Mouse (Mus musculus) heart, embryonic 13.5 days (tissue): ENCODE measurements around the gene Kcns3. TPM values are rescaled to one million over a fixed set of nuclear protein-coding genes. Genes with fewer than 3 reads are reported as not detected.

Source experiments
- ATAC-seq: fragments of 200-750 bp; cut with Nextera tagmentation; 2 replicates; pipeline ENCODE4 v1.8.0; 2017; ENCODE audit warnings: moderate TSS enrichment; ENCODE audit not compliant: insufficient number of reproducible peaks, low FRiP score, low TSS enrichment; ENCODE audit errors: extremely low read depth
- H3K27ac ChIP-seq: fragments of 300-500 bp; sonication (generic); replicated peaks from 2 replicates; pipeline ENCODE4 v1.5.1; 2015; ENCODE audit warnings: moderate library complexity, mild to moderate bottlenecking, inconsistent platforms
- H3K27me3 ChIP-seq: fragments of 300-500 bp; sonication (generic); replicated peaks from 2 replicates; pipeline ENCODE4 v1.6.1; 2015; ENCODE audit warnings: mild to moderate bottlenecking, inconsistent platforms
- H3K36me3 ChIP-seq: fragments of 300-500 bp; sonication (generic); 2 replicates; pipeline ENCODE4 v1.6.1; 2015; ENCODE audit warnings: mild to moderate bottlenecking, inconsistent platforms
- H3K4me1 ChIP-seq: fragments of 300-500 bp; sonication (generic); 2 replicates; pipeline ENCODE4 v1.6.1; 2015; ENCODE audit warnings: inconsistent platforms
- H3K4me2 ChIP-seq: fragments of 300-500 bp; sonication (generic); 2 replicates; pipeline ENCODE4 v1.6.1; 2015; ENCODE audit warnings: inconsistent platforms, mild to moderate bottlenecking, moderate library complexity
- H3K4me3 ChIP-seq: fragments of 300-500 bp; sonication (generic); 2 replicates; pipeline ENCODE4 v1.5.1; 2015; ENCODE audit warnings: moderate library complexity, mild to moderate bottlenecking, inconsistent platforms
- H3K9ac ChIP-seq: fragments of 300-500 bp; sonication (generic); 2 replicates; pipeline ENCODE4 v1.6.1; 2015; ENCODE audit warnings: inconsistent platforms, mild to moderate bottlenecking, moderate library complexity
- H3K9me3 ChIP-seq: fragments of 300-500 bp; sonication (generic); 2 replicates; pipeline ENCODE4 v1.6.1; 2016; ENCODE audit warnings: inconsistent platforms
- WGBS: fragments of 180-500 bp; shearing (Covaris S2); methylation state at CpG from one replicate; pipeline ENCODE4 v1.1.7; 2015; ENCODE audit warnings: mixed read lengths; 5-methylcytosine and 5-hydroxymethylcytosine counted together
- polyA plus RNA-seq: library from polyadenylated mRNA; unstranded; fragments of >200 nt; fragmentation: Nextera tagmentation; extraction: Ambion mirVana; gene quantifications from 2 replicates; pipeline ENCODE4 v1.2.1, GENCODE M21; 2015

Kcns3 gene
- polyA plus RNA-seq, result 0.24 and 0.41 TPM in 2 replicates

- Histone ChIP-seq H3K4me1 (peaks cover 7% of the 10 kb centered on the region), H3K27ac (no peak within 1 kb of the TSS), H3K36me3 (no peaks in the 10 kb centered on the region), H3K4me2 (peak within 1 kb of the TSS; percentile 98), H3K27me3 (peaks cover 67% of the 10 kb centered on the region), H3K9me3 (no peaks in the 10 kb centered on the region), H3K9ac (peak within 1 kb of the TSS; percentile 74), H3K4me3 (peak within 1 kb of the TSS; percentile 67)
- ATAC-seq, result no peak
- WGBS, result 21% methylated on average over 15 of the region's 15 CpGs
Observed at GRCm38 (mm10) chr12:11151015-11151414, at the start of gene Kcns3. Kcns3 (minus strand) TSS chr12:11151056.

GRCm38 (mm10) chr12:11198551-11198950, 47.7 kb upstream of the Kcns3 start:
- ATAC-seq, result no peak
- Histone ChIP-seq H3K4me2 (no peak overlapping the region), H3K9ac (no peak overlapping the region), H3K27ac (no peak overlapping the region), H3K4me1 (peaks cover 14% of the 10 kb centered on the region), H3K27me3 (no peaks in the 10 kb centered on the region), H3K9me3 (no peaks in the 10 kb centered on the region), H3K36me3 (no peaks in the 10 kb centered on the region), H3K4me3 (no peak overlapping the region)
- WGBS, result 48% methylated on average over 2 of the region's 2 CpGs

GRCm38 (mm10) chr12:11198026-11198425, 47.2 kb upstream of the Kcns3 start:
- ATAC-seq, result no peak
- H3K27me3 ChIP-seq, result no peaks in the 10 kb centered on the region
- H3K4me2 ChIP-seq, result no peak overlapping the region
- H3K27ac ChIP-seq, result no peak overlapping the region
- WGBS, result 41% methylated on average over 4 of the region's 4 CpGs
- H3K36me3 ChIP-seq, result no peaks in the 10 kb centered on the region
- H3K9ac ChIP-seq, result no peak overlapping the region
- peaks cover 10% of the 10 kb centered on the region for H3K4me1 ChIP-seq
- no peaks in the 10 kb centered on the region for H3K9me3 ChIP-seq
- H3K4me3 ChIP-seq, result no peak overlapping the region

- H3K27ac ChIP-seq, result no peak overlapping the region
- no peak for ATAC-seq
- peak overlapping the region; percentile 69 for H3K9ac ChIP-seq
- peaks cover 10% of the 10 kb centered on the region for H3K4me1 ChIP-seq
- no peak overlapping the region for H3K4me3 ChIP-seq
- H3K27me3 ChIP-seq, result no peaks in the 10 kb centered on the region
- H3K36me3 ChIP-seq, result no peaks in the 10 kb centered on the region
- 39% methylated on average over 5 of the region's 5 CpGs for WGBS
- peak overlapping the region; percentile 64 for H3K4me2 ChIP-seq
- no peaks in the 10 kb centered on the region for H3K9me3 ChIP-seq
Observed at GRCm38 (mm10) chr12:11196830-11197229, 46.0 kb upstream of the Kcns3 start.

GRCm38 (mm10) chr12:11196142-11196597, 45.3 kb upstream of the Kcns3 start:
- ATAC-seq, result no peak
- Histone ChIP-seq H3K27me3 (no peaks in the 10 kb centered on the region), H3K36me3 (no peaks in the 10 kb centered on the region), H3K9ac (peak overlapping the region; percentile 69), H3K27ac (no peak overlapping the region), H3K4me1 (peaks cover 10% of the 10 kb centered on the region), H3K4me2 (peak overlapping the region; percentile 64), H3K9me3 (no peaks in the 10 kb centered on the region), H3K4me3 (peak overlapping the region; percentile 35)
- 6% methylated on average over 18 of the region's 19 CpGs for WGBS

DNA sequence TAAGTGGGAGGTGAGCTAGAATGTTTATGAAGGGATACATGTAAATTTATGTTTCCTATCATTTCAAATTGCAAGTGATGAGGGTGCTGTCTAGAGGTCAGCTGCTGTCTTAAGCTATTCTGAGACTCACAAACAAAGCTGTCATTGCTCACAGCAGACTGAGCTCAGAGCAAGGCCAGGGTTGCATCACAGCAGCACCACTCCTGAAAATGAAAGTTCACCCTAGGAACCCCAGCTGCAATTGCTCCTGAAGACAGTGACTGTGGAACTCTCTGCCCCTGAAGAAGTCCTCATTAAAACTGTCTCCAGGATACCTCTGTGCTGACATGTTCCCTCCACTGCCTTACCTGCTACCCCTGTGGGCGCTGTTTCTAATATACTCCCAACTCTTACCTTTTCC, 44.2 kb upstream of the Kcns3 start:
- 86% methylated on average over 1 of the region's 1 CpGs for WGBS
- H3K4me3 ChIP-seq, result no peak overlapping the region
- H3K9ac ChIP-seq, result no peak overlapping the region
- no peak for ATAC-seq
- no peaks in the 10 kb centered on the region for H3K27me3 ChIP-seq
- no peaks in the 10 kb centered on the region for H3K36me3 ChIP-seq
- peaks cover 10% of the 10 kb centered on the region for H3K4me1 ChIP-seq
- no peak overlapping the region for H3K27ac ChIP-seq
- no peak overlapping the region for H3K4me2 ChIP-seq
- H3K9me3 ChIP-seq, result no peaks in the 10 kb centered on the region

GRCm38 (mm10) chr12:11178486-11179154, 27.8 kb upstream of the Kcns3 start:
- ATAC-seq, result no peak; the same call in 1 of the 2 replicates
- H3K27me3 ChIP-seq, result peaks cover 11% of the 10 kb centered on the region; the same call in 1 of the 2 replicates
- H3K4me1 ChIP-seq, result no peaks in the 10 kb centered on the region
- 24% methylated on average over 11 of the region's 11 CpGs for WGBS
- H3K27ac ChIP-seq, result no peak overlapping the region
- H3K4me3 ChIP-seq, result peak overlapping the region; percentile 26
- peak overlapping the region; percentile 59 for H3K4me2 ChIP-seq
- no peaks in the 10 kb centered on the region for H3K9me3 ChIP-seq
- H3K9ac ChIP-seq, result peak overlapping the region; percentile 62
- no peaks in the 10 kb centered on the region for H3K36me3 ChIP-seq

GRCm38 (mm10) chr12:11177408-11178394, 26.8 kb upstream of the Kcns3 start:
- H3K4me3 ChIP-seq, result peak overlapping the region; percentile 26; the same call in 1 of the 2 replicates
- H3K9ac ChIP-seq, result 0 out of 2 replicates have a peak overlapping the region, but pooled peaks have one; percentile 62
- H3K9me3 ChIP-seq, result no peaks in the 10 kb centered on the region
- no peaks in the 10 kb centered on the region for H3K36me3 ChIP-seq
- no peak for ATAC-seq
- no peaks in the 10 kb centered on the region for H3K4me1 ChIP-seq
- peaks cover 11% of the 10 kb centered on the region; the same call in 1 of the 2 replicates for H3K27me3 ChIP-seq
- H3K27ac ChIP-seq, result no peak overlapping the region
- WGBS, result 25% methylated on average over 5 of the region's 5 CpGs
- H3K4me2 ChIP-seq, result peak overlapping the region; percentile 59

- Histone ChIP-seq H3K9me3 (no peaks in the 10 kb centered on the region), H3K9ac (no peak overlapping the region), H3K36me3 (no peaks in the 10 kb centered on the region), H3K4me1 (no peaks in the 10 kb centered on the region), H3K4me2 (no peak overlapping the region), H3K27me3 (peaks cover 2% of the 10 kb centered on the region; the same call in 1 of the 2 replicates), H3K4me3 (no peak overlapping the region), H3K27ac (no peak overlapping the region)
- no peak for ATAC-seq
- WGBS, result 85% methylated on average over 3 of the region's 3 CpGs
Observed at GRCm38 (mm10) chr12:11158670-11159069, 7.8 kb upstream of the Kcns3 start.

- Histone ChIP-seq H3K36me3 (no peaks in the 10 kb centered on the region), H3K4me1 (peaks cover 7% of the 10 kb centered on the region), H3K9ac (no peak overlapping the region), H3K4me3 (no peak overlapping the region), H3K27ac (no peak overlapping the region), H3K4me2 (no peak overlapping the region), H3K9me3 (no peaks in the 10 kb centered on the region), H3K27me3 (peaks cover 38% of the 10 kb centered on the region)
- WGBS, result 78% methylated on average over 1 of the region's 1 CpGs
- ATAC-seq, result no peak
Observed at GRCm38 (mm10) chr12:11155123-11155522, 4.3 kb upstream of the Kcns3 start.

DNA sequence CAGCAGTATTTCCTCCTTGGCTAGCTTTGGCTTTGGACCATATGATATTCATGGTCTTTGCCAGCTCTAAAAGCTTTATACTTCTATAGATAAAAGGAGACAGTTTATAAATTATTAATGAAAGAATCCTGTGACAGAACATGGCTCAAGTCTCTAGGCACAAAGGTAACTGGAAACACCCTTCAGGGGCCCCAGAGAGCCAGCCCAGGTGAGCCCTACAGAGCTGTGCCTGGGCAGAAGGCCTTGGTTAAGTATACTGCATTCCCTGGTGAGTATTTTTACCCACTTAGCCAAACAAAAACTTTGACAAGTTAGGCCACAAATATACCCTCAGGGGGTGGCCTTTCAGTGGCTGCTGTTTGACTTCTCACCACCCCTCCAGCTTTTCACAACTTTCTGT, 2.7 kb upstream of the Kcns3 start:
- Histone ChIP-seq H3K4me1 (peaks cover 7% of the 10 kb centered on the region), H3K27ac (no peak overlapping the region), H3K9me3 (no peaks in the 10 kb centered on the region), H3K4me2 (no peak overlapping the region), H3K9ac (no peak overlapping the region), H3K27me3 (peaks cover 53% of the 10 kb centered on the region), H3K36me3 (no peaks in the 10 kb centered on the region), H3K4me3 (no peak overlapping the region)
- ATAC-seq, result no peak
